Mouse (Mus musculus) kidney, adult 2 months (tissue): ENCODE results near the gene Dlg5.

Experiments used
- CTCF ChIP-seq: fragments of 200-500 bp; conservative IDR thresholded peaks from 2 replicates; pipeline ENCODE4 v1.5.1; 2011; ENCODE audit warnings: low read depth, mild to moderate bottlenecking, control low read depth, low read length, moderate library complexity, mixed read lengths; ENCODE audit not compliant: insufficient read depth, insufficient read length
- POLR2A ChIP-seq: fragments of 200-500 bp; IDR thresholded peaks from one replicate; pipeline ENCODE4 v1.6.1; 2011; ENCODE audit warnings: low read depth, low read length, control low read depth

- TF ChIP-seq CTCF (no peak), POLR2A (no peak)
Measured at GRCm38 (mm10) chr14:24262915-24263314, 17.2 kb upstream of the Dlg5 start.
